Mouse (Mus musculus) kidney, embryonic 14.5 days (tissue): ENCODE measurements around the gene Cerk. TPM values are rescaled to one million over a fixed set of nuclear protein-coding genes. Genes with fewer than 3 reads are reported as not detected.
"Not testable (repeated sequence)": the region's sequence is repeated elsewhere in the genome, so short reads cannot be mapped to it uniquely, and the experiment has no call there.

Experiments used
- ATAC-seq: fragments of 200-750 bp; cut with Nextera tagmentation; 2 replicates; pipeline ENCODE4 v1.8.0; 2017; ENCODE audit warnings: moderate number of reproducible peaks, mild to moderate bottlenecking, moderate TSS enrichment, moderate library complexity; ENCODE audit not compliant: low FRiP score, low TSS enrichment
- H3K27ac ChIP-seq: fragments of 300-500 bp; sonication (generic); 2 replicates; pipeline ENCODE4 v1.5.1; 2014; ENCODE audit warnings: low read depth, mild to moderate bottlenecking, low read length, moderate library complexity, mixed read lengths
- H3K27me3 ChIP-seq: fragments of 300-500 bp; sonication (generic); 2 replicates; pipeline ENCODE4 v1.6.1; 2014; ENCODE audit warnings: mild to moderate bottlenecking, low read length; ENCODE audit not compliant: control insufficient read depth, insufficient read depth
- H3K36me3 ChIP-seq: fragments of 300-500 bp; sonication (generic); 2 replicates; pipeline ENCODE4 v1.6.1; 2014; ENCODE audit warnings: low read length, mixed read lengths; ENCODE audit not compliant: control insufficient read depth, insufficient read depth
- H3K4me1 ChIP-seq: fragments of 300-500 bp; sonication (generic); 2 replicates; pipeline ENCODE4 v1.6.1; 2014; ENCODE audit warnings: low read length, mixed read lengths; ENCODE audit not compliant: control insufficient read depth, insufficient read depth
- H3K4me2 ChIP-seq: fragments of 300-500 bp; sonication (generic); replicated peaks from 2 replicates; pipeline ENCODE4 v1.6.1; 2014; ENCODE audit warnings: low read depth, mild to moderate bottlenecking, low read length
- H3K4me3 ChIP-seq: fragments of 300-500 bp; sonication (generic); 2 replicates; pipeline ENCODE4 v1.5.1; 2014; ENCODE audit warnings: mild to moderate bottlenecking, low read length
- H3K9ac ChIP-seq: fragments of 300-500 bp; sonication (generic); 2 replicates; pipeline ENCODE4 v1.6.1; 2014; ENCODE audit warnings: low read depth, mild to moderate bottlenecking, low read length, moderate library complexity
- H3K9me3 ChIP-seq: fragments of 300-500 bp; sonication (generic); 2 replicates; pipeline ENCODE4 v1.6.1; 2016; ENCODE audit warnings: low read length; ENCODE audit not compliant: control insufficient read depth
- WGBS: fragments of 180-500 bp; shearing (Covaris S2); extraction: QIAGEN DNeasy Blood & Tissue Kit; methylation state at CpG from one replicate; pipeline ENCODE4 v1.1.7; 2014; 5-methylcytosine and 5-hydroxymethylcytosine counted together
- polyA plus RNA-seq: library from polyadenylated mRNA; unstranded; fragments of >200 nt; fragmentation: Nextera tagmentation; extraction: Ambion mirVana; gene quantifications from 2 replicates; pipeline ENCODE4 v1.2.1, GENCODE M21; 2014

The Cerk gene
- polyA plus RNA-seq, 1 experiment from 2014 or later = 14.2 TPM

- no peak overlapping the region for H3K4me2 ChIP-seq
- peaks cover 9% of the 10 kb centered on the region; the same call in 1 of the 2 replicates for H3K4me1 ChIP-seq
- no peaks in the 10 kb centered on the region for H3K9me3 ChIP-seq
- H3K4me3 ChIP-seq = no peak overlapping the region
- WGBS = 68% methylated on average over 21 of the region's 21 CpGs
- no peak overlapping the region for H3K27ac ChIP-seq
- no peaks in the 10 kb centered on the region; the same call in 1 of the 2 replicates for H3K36me3 ChIP-seq
- ATAC-seq = no peak
- H3K27me3 ChIP-seq = no peaks in the 10 kb centered on the region
- no peak overlapping the region for H3K9ac ChIP-seq
Measured at GRCm38 (mm10) chr15:86164718-86165345, 21.1 kb downstream of the Cerk start.

GRCm38 (mm10) chr15:86161800-86162199, 24.1 kb downstream of the Cerk start:
- not testable (repeated sequence) for H3K27ac ChIP-seq, H3K9ac ChIP-seq, ATAC-seq, H3K9me3 ChIP-seq, H3K4me3 ChIP-seq, H3K4me1 ChIP-seq, H3K36me3 ChIP-seq, H3K4me2 ChIP-seq, H3K27me3 ChIP-seq
- WGBS = 94% methylated on average over 3 of the region's 3 CpGs

GRCm38 (mm10) chr15:86160906-86161305, 25.0 kb downstream of the Cerk start:
- H3K27ac ChIP-seq = no peak overlapping the region
- 66% methylated on average over 10 of the region's 10 CpGs for WGBS
- no peaks in the 10 kb centered on the region for H3K9me3 ChIP-seq
- H3K4me1 ChIP-seq = no peaks in the 10 kb centered on the region
- no peak for ATAC-seq
- peaks cover 5% of the 10 kb centered on the region; the same call in 1 of the 2 replicates for H3K36me3 ChIP-seq
- no peak overlapping the region for H3K4me3 ChIP-seq
- no peak overlapping the region for H3K4me2 ChIP-seq
- H3K9ac ChIP-seq = no peak overlapping the region
- no peaks in the 10 kb centered on the region for H3K27me3 ChIP-seq

- Histone ChIP-seq H3K4me3 (no peak overlapping the region), H3K4me2 (no peak overlapping the region), H3K36me3 (peaks cover 7% of the 10 kb centered on the region; the same call in 1 of the 2 replicates), H3K9me3 (no peaks in the 10 kb centered on the region), H3K27me3 (no peaks in the 10 kb centered on the region), H3K4me1 (no peaks in the 10 kb centered on the region), H3K9ac (no peak overlapping the region), H3K27ac (no peak overlapping the region)
- 88% methylated on average over 5 of the region's 5 CpGs for WGBS
- no peak for ATAC-seq
Measured at GRCm38 (mm10) chr15:86159719-86160118, 26.2 kb downstream of the Cerk start.

- Histone ChIP-seq H3K4me1 (no peaks in the 10 kb centered on the region), H3K9ac (no peak overlapping the region), H3K27me3 (no peaks in the 10 kb centered on the region), H3K4me3 (no peak overlapping the region), H3K9me3 (no peaks in the 10 kb centered on the region), H3K36me3 (peaks cover 7% of the 10 kb centered on the region; the same call in 1 of the 2 replicates), H3K4me2 (no peak overlapping the region), H3K27ac (no peak overlapping the region)
- no peak for ATAC-seq
- WGBS = 63% methylated on average over 16 of the region's 16 CpGs
Measured at GRCm38 (mm10) chr15:86159093-86159492, 26.8 kb downstream of the Cerk start.

GRCm38 (mm10) chr15:86156492-86156891, 29.4 kb downstream of the Cerk start:
- no peaks in the 10 kb centered on the region for H3K9me3 ChIP-seq
- no peak overlapping the region for H3K27ac ChIP-seq
- no peak overlapping the region for H3K4me2 ChIP-seq
- no peak overlapping the region for H3K4me3 ChIP-seq
- H3K27me3 ChIP-seq = no peaks in the 10 kb centered on the region
- no peaks in the 10 kb centered on the region for H3K4me1 ChIP-seq
- 84% methylated on average over 5 of the region's 5 CpGs for WGBS
- peaks cover 7% of the 10 kb centered on the region; the same call in 1 of the 2 replicates for H3K36me3 ChIP-seq
- no peak for ATAC-seq
- H3K9ac ChIP-seq = no peak overlapping the region

GRCm38 (mm10) chr15:86153481-86153960, 32.4 kb downstream of the Cerk start:
- ATAC-seq = no peak
- no peak overlapping the region for H3K4me3 ChIP-seq
- H3K36me3 ChIP-seq = peaks cover 14% of the 10 kb centered on the region; the same call in 1 of the 2 replicates
- no peaks in the 10 kb centered on the region for H3K9me3 ChIP-seq
- H3K4me2 ChIP-seq = no peak overlapping the region
- WGBS = 85% methylated on average over 12 of the region's 12 CpGs
- no peaks in the 10 kb centered on the region for H3K27me3 ChIP-seq
- no peak overlapping the region for H3K9ac ChIP-seq
- no peak overlapping the region for H3K27ac ChIP-seq
- no peaks in the 10 kb centered on the region for H3K4me1 ChIP-seq

- no peaks in the 10 kb centered on the region for H3K4me1 ChIP-seq
- H3K27me3 ChIP-seq = no peaks in the 10 kb centered on the region
- H3K27ac ChIP-seq = no peak overlapping the region
- no peaks in the 10 kb centered on the region for H3K9me3 ChIP-seq
- WGBS = 85% methylated on average over 4 of the region's 4 CpGs
- H3K4me3 ChIP-seq = no peak overlapping the region
- no peak overlapping the region for H3K9ac ChIP-seq
- H3K4me2 ChIP-seq = no peak overlapping the region
- no peak for ATAC-seq
- H3K36me3 ChIP-seq = peaks cover 7% of the 10 kb centered on the region; the same call in 1 of the 2 replicates
Measured at GRCm38 (mm10) chr15:86150593-86150992, 35.3 kb downstream of the Cerk start.

- H3K4me1 ChIP-seq = no peaks in the 10 kb centered on the region
- peaks cover 18% of the 10 kb centered on the region; the same call in 1 of the 2 replicates for H3K36me3 ChIP-seq
- no peak overlapping the region for H3K9ac ChIP-seq
- 0 out of 2 replicates have a peak, but pooled peaks have one; percentile 18 for ATAC-seq
- no peak overlapping the region for H3K4me2 ChIP-seq
- no peaks in the 10 kb centered on the region for H3K27me3 ChIP-seq
- H3K27ac ChIP-seq = no peak overlapping the region
- WGBS = 83% methylated on average over 8 of the region's 8 CpGs
- no peaks in the 10 kb centered on the region for H3K9me3 ChIP-seq
- H3K4me3 ChIP-seq = no peak overlapping the region
Measured at GRCm38 (mm10) chr15:86146922-86147321, 39.0 kb downstream of the Cerk start.
